In genomic region chr1:182776749-182777410, GRCm38 (mm10) we compare ENCODE assay signal across 15 mouse cellular contexts. TPM values are rescaled to one million over a fixed set of nuclear protein-coding genes. Genes with fewer than 3 reads are reported as not detected.
DNase-seq lines count a peak whose midpoint lies in the region; ATAC-seq and TF ChIP-seq lines count a peak whose summit lies in the region.
"Had no signal": no experiment of that assay in that cellular context is flagged by ENCODE, and none has a peak within 500 bp of the region (broad histone marks: within the 10 kb centered on the region; RNA-seq: fewer than 3 reads in every experiment).

No protein-coding gene starts in this region.

- H3K4me1 ChIP-seq in hindbrain, embryonic 11.5 days (replicated peaks; ENCODE audit: control insufficient read depth, insufficient read depth, low read length) = no peaks in the 10 kb centered on the region
- no peaks in the 10 kb centered on the region for H3K4me1 ChIP-seq in hindbrain, postnatal 0 days (ENCODE audit: insufficient read depth, low read length)
- peaks cover 6% of the 10 kb centered on the region; the same call in 1 of the 2 replicates for H3K4me1 ChIP-seq in midbrain, embryonic 15.5 days
- H3K4me1 ChIP-seq in midbrain, embryonic 14.5 days (ENCODE audit: control insufficient read depth, insufficient read depth, low read length) = 0 out of 2 replicates have a peak, but pooled peaks cover 4% of the 10 kb centered on the region
- H3K4me1 ChIP-seq in neural tube, embryonic 13.5 days (replicated peaks) = peaks cover 20% of the 10 kb centered on the region
- H3K4me1 ChIP-seq: liver, embryonic 15.5 days had no signal

- TF ChIP-seq CTCF in hindbrain, postnatal 0 days (IDR thresholded peaks at IDR 0.05; ENCODE audit: low read depth) = no peak

- no peak overlapping the region for H3K27ac ChIP-seq in hindbrain, embryonic 11.5 days (ENCODE audit: low read depth, low read length)
- no peak overlapping the region for H3K27ac ChIP-seq in hindbrain, postnatal 0 days
- H3K27ac ChIP-seq in midbrain, embryonic 15.5 days = no peak overlapping the region
- H3K27ac ChIP-seq in midbrain, embryonic 14.5 days (replicated peaks; ENCODE audit: low read depth, low read length) = no peak overlapping the region
- H3K27ac ChIP-seq in neural tube, embryonic 13.5 days (replicated peaks) = peak overlapping the region; percentile 46; the same call in 1 of the 2 replicates
- H3K27ac ChIP-seq: heart, embryonic 15.5 days; liver, embryonic 15.5 days had no signal

- H3K27me3 ChIP-seq in hindbrain, embryonic 11.5 days (ENCODE audit: control insufficient read depth, insufficient read depth, low read length) = no peaks in the 10 kb centered on the region
- no peaks in the 10 kb centered on the region for H3K27me3 ChIP-seq in hindbrain, postnatal 0 days (ENCODE audit: insufficient read depth, low read length)
- no peaks in the 10 kb centered on the region for H3K27me3 ChIP-seq in midbrain, embryonic 15.5 days (replicated peaks)
- H3K27me3 ChIP-seq in midbrain, embryonic 14.5 days (ENCODE audit: control insufficient read depth, insufficient read depth, low read length) = no peaks in the 10 kb centered on the region
- no peaks in the 10 kb centered on the region for H3K27me3 ChIP-seq in neural tube, embryonic 13.5 days
- H3K27me3 ChIP-seq: heart, embryonic 15.5 days; liver, embryonic 15.5 days had no signal

- H3K36me3 ChIP-seq in hindbrain, embryonic 11.5 days (ENCODE audit: control insufficient read depth, insufficient read depth, low read length) = no peaks in the 10 kb centered on the region
- no peaks in the 10 kb centered on the region for H3K36me3 ChIP-seq in hindbrain, postnatal 0 days (ENCODE audit: insufficient read depth, low read length)
- no peaks in the 10 kb centered on the region for H3K36me3 ChIP-seq in midbrain, embryonic 15.5 days (replicated peaks)
- no peaks in the 10 kb centered on the region for H3K36me3 ChIP-seq in midbrain, embryonic 14.5 days (ENCODE audit: control insufficient read depth, insufficient read depth, low read length)
- H3K36me3 ChIP-seq in neural tube, embryonic 13.5 days = peaks cover 18% of the 10 kb centered on the region; the same call in 1 of the 2 replicates
- H3K36me3 ChIP-seq: heart, embryonic 15.5 days; liver, embryonic 15.5 days had no signal

- no peaks in the 10 kb centered on the region for H3K9me3 ChIP-seq in hindbrain, embryonic 11.5 days (ENCODE audit: control insufficient read depth, low read length)
- no peaks in the 10 kb centered on the region for H3K9me3 ChIP-seq in hindbrain, postnatal 0 days (ENCODE audit: low read length)
- H3K9me3 ChIP-seq in midbrain, embryonic 15.5 days = no peaks in the 10 kb centered on the region
- no peaks in the 10 kb centered on the region for H3K9me3 ChIP-seq in midbrain, embryonic 14.5 days (ENCODE audit: control insufficient read depth, low read length)
- H3K9me3 ChIP-seq in neural tube, embryonic 13.5 days = no peaks in the 10 kb centered on the region
- H3K9me3 ChIP-seq: heart, embryonic 15.5 days; liver, embryonic 15.5 days had no signal

- no peak overlapping the region for H3K4me3 ChIP-seq in hindbrain, embryonic 11.5 days (ENCODE audit: low read depth, low read length)
- H3K4me3 ChIP-seq in hindbrain, postnatal 0 days (ENCODE audit: low read length) = no peak overlapping the region
- no peak overlapping the region for H3K4me3 ChIP-seq in midbrain, embryonic 15.5 days
- H3K4me3 ChIP-seq in midbrain, embryonic 14.5 days (replicated peaks; ENCODE audit: low read depth, low read length) = no peak overlapping the region
- no peak overlapping the region for H3K4me3 ChIP-seq in neural tube, embryonic 13.5 days
- H3K4me3 ChIP-seq: heart, embryonic 15.5 days; liver, embryonic 15.5 days had no signal

- no peak overlapping the region for H3K4me2 ChIP-seq in hindbrain, embryonic 11.5 days (replicated peaks; ENCODE audit: low read depth, low read length)
- H3K4me2 ChIP-seq in hindbrain, postnatal 0 days (ENCODE audit: low read depth, low read length) = no peak overlapping the region
- H3K4me2 ChIP-seq in midbrain, embryonic 15.5 days = no peak overlapping the region
- no peak overlapping the region for H3K4me2 ChIP-seq in midbrain, embryonic 14.5 days (ENCODE audit: low read length)
- no peak overlapping the region for H3K4me2 ChIP-seq in neural tube, embryonic 13.5 days
- H3K4me2 ChIP-seq: heart, embryonic 15.5 days; liver, embryonic 15.5 days had no signal

- 48% methylated on average over 10 of the region's 10 CpGs for WGBS in hindbrain, embryonic 11.5 days
- 50% methylated on average over 10 of the region's 10 CpGs for WGBS in hindbrain, postnatal 0 days
- 66% methylated on average over 10 of the region's 10 CpGs for WGBS in midbrain, embryonic 15.5 days
- 63% methylated on average over 10 of the region's 10 CpGs for WGBS in midbrain, embryonic 14.5 days
- WGBS in neural tube, embryonic 13.5 days = 49% methylated on average over 10 of the region's 10 CpGs

- peak; percentile 12 for DNase-seq in hindbrain, embryonic 11.5 days (ENCODE audit: low spot score)
- no peak for DNase-seq in hindbrain, postnatal 0 days (ENCODE audit: low spot score)
- DNase-seq in midbrain, embryonic 14.5 days = no peak
- DNase-seq in cerebellum, postnatal 25 days = peak; percentile 52 to 63
- no peak for DNase-seq in thymus, postnatal 25 days
- no peak for DNase-seq in adrenal gland, postnatal 25 days
- DNase-seq: adrenal gland, adult 2 months; gastrocnemius, postnatal 10 days; spleen, adult 18-20 months had no signal

- no peak for ATAC-seq in hindbrain, embryonic 11.5 days (ENCODE audit: low FRiP score)
- no peak for ATAC-seq in hindbrain, postnatal 0 days
- ATAC-seq in midbrain, embryonic 15.5 days (replicated peaks) = 0 out of 2 replicates have a peak, but pooled peaks have one; percentile 33
- ATAC-seq in midbrain, embryonic 14.5 days (ENCODE audit: low FRiP score, low TSS enrichment) = no peak
- peak; percentile 43; the same call in 1 of the 2 replicates for ATAC-seq in neural tube, embryonic 13.5 days (ENCODE audit: low read depth)
- ATAC-seq: intestine, embryonic 16.5 days had no signal

- no peak overlapping the region for H3K9ac ChIP-seq in hindbrain, embryonic 11.5 days (ENCODE audit: low read depth, low read length)
- H3K9ac ChIP-seq in hindbrain, postnatal 0 days (replicated peaks; ENCODE audit: low read length) = no peak overlapping the region
- H3K9ac ChIP-seq in midbrain, embryonic 15.5 days = no peak overlapping the region
- no peak overlapping the region; the same call in 1 of the 2 replicates for H3K9ac ChIP-seq in midbrain, embryonic 14.5 days (replicated peaks; ENCODE audit: low read length)
- H3K9ac ChIP-seq in neural tube, embryonic 13.5 days = 0 out of 2 replicates have a peak overlapping the region, but pooled peaks have one; percentile 0
- H3K9ac ChIP-seq: heart, embryonic 15.5 days; liver, embryonic 15.5 days had no signal

RNA-seq across cellular contexts. Expression of gene Susd4, which starts 13.2 kb away (rescaled TPM):
- 25.9 and 27.2 TPM in 2 replicates for polyA plus RNA-seq in hindbrain, embryonic 11.5 days (2014; fragmentation: Nextera tagmentation; extraction: Ambion mirVana)
- total RNA-seq in hindbrain, postnatal 0 days (2014; rRNA removed) = 71.1 and 77.3 TPM in 2 replicates
- polyA plus RNA-seq in hindbrain, postnatal 0 days (2015; fragmentation: Nextera tagmentation; extraction: Ambion mirVana) = 74.4 and 74.9 TPM in 2 replicates
- polyA plus RNA-seq in midbrain, embryonic 15.5 days (2015; fragmentation: Nextera tagmentation; extraction: Ambion mirVana) = 77.3 and 81.8 TPM in 2 replicates
- polyA plus RNA-seq in midbrain, embryonic 14.5 days (2014; fragmentation: Nextera tagmentation; extraction: Ambion mirVana) = 71.0 and 75.4 TPM in 2 replicates
- polyA plus RNA-seq in neural tube, embryonic 13.5 days (2015; fragmentation: Nextera tagmentation; extraction: Ambion mirVana) = 72.3 and 73.9 TPM in 2 replicates
- 2.5 and 3.6 TPM in 2 replicates for total RNA-seq in adrenal gland, postnatal 25 days (2021)
- total RNA-seq: neutrophil, adult 5-6 weeks had no signal

RNA-seq across cellular contexts. Expression of gene Ccdc185, which starts 27.9 kb away (rescaled TPM):
- not detected in 2 replicates for polyA plus RNA-seq in hindbrain, embryonic 11.5 days (2014; fragmentation: Nextera tagmentation; extraction: Ambion mirVana)
- not detected in 2 replicates for total RNA-seq in hindbrain, postnatal 0 days (2014; rRNA removed)
- polyA plus RNA-seq in hindbrain, postnatal 0 days (2015; fragmentation: Nextera tagmentation; extraction: Ambion mirVana) = not detected in 2 replicates
- not detected in 2 replicates for polyA plus RNA-seq in midbrain, embryonic 15.5 days (2015; fragmentation: Nextera tagmentation; extraction: Ambion mirVana)
- polyA plus RNA-seq in midbrain, embryonic 14.5 days (2014; fragmentation: Nextera tagmentation; extraction: Ambion mirVana) = not detected in 2 replicates
- not detected in 2 replicates for polyA plus RNA-seq in neural tube, embryonic 13.5 days (2015; fragmentation: Nextera tagmentation; extraction: Ambion mirVana)
- total RNA-seq in adrenal gland, postnatal 25 days (2021) = not detected in 2 replicates
- total RNA-seq: adrenal gland, adult 2 months; gastrocnemius, postnatal 10 days; neutrophil, adult 5-6 weeks had no signal
- polyA plus RNA-seq: adrenal gland, adult 2 months; heart, embryonic 15.5 days; liver, embryonic 15.5 days had no signal

Comparison
In these comparisons a context has a peak if more than half of its experiments do, and no peak if none do; other contexts are left out.
1. ATAC-seq: peak in midbrain, embryonic 15.5 days (single experiment) and neural tube, embryonic 13.5 days (single experiment); none in hindbrain, embryonic 11.5 days (single experiment), hindbrain, postnatal 0 days (single experiment) and midbrain, embryonic 14.5 days (single experiment).
2. DNase-seq: peak in hindbrain, embryonic 11.5 days (single experiment) and cerebellum, postnatal 25 days (2 of 2); none in hindbrain, postnatal 0 days (single experiment), midbrain, embryonic 14.5 days (single experiment), thymus, postnatal 25 days (single experiment) and adrenal gland, postnatal 25 days (single experiment).